Mouse (Mus musculus): ENCODE results near the gene Tmsb4x.

Gene Tmsb4x

GRCm38 (mm10) chrX:167208978-167209754, at the start of gene Tmsb4x:
TSS of gene Tmsb4x (minus strand) at chrX:167209315.
- DNase-seq = peak; percentile 77

GRCm38 (mm10) chrX:167241736-167242135, 32.6 kb upstream of the Tmsb4x start:
- DNase-seq = no peak

DNA sequence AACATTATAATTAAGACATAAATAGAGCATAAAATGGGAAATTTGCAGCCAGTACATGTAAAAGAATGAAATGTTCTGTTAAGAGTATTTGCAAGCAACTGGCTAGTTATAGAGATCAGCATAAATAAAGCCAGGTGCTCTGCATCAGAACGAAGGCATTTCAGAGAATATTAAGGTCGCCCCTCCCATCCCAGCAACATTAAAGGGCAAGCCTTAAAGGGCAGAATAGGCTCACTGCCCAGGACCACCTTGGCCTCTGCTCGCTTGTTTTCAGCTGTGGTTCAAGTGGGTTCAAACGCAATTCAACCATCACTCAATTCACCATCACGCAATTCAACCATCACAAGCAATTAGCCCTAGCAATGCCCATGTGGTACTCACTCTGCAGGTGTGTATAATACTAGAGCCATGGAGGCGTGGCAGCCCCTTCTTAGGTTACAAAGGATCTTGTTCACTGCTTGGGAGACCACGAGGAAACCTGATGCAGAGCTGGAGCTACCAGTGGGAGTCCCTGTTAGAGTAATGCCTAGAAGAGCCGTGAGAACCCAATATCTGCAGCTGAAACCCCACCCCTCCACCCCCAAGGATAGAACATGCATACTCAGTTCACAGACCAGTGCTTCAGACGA, 30.3 kb upstream of the Tmsb4x start:
- no peak for DNase-seq

- peak; percentile 80 for DNase-seq
These were observed 24.1 kb upstream of the Tmsb4x start for GRCm38 (mm10) chrX:167233104-167233687.

GRCm38 (mm10) chrX:167231150-167231549, 22.0 kb upstream of the Tmsb4x start:
- no peak for DNase-seq

- DNase-seq = no peak
These were observed 20.7 kb upstream of the Tmsb4x start for GRCm38 (mm10) chrX:167229819-167230218.

DNA sequence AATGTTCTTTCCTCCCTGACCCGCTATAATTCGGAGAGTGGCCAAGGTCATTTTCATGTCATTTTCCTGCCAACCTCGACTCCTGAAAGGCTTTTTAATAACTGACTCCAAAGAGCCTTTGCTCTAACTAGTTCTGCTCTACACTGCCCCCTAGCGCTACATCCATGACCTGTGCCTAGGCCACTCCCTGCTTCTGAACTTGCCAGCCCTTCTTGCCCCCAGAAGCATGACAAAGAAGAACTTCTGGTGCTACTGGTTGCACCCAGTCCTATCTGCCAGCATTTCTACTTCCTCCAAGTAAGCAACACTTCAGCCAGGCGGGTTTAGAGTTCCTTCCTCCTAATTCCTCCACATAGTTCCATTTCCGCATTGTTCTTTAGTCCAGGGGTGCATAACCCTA, 20.1 kb upstream of the Tmsb4x start:
- peak; percentile 35 for DNase-seq

GRCm38 (mm10) chrX:167227756-167228155, 18.6 kb upstream of the Tmsb4x start:
- no peak for DNase-seq

DNA sequence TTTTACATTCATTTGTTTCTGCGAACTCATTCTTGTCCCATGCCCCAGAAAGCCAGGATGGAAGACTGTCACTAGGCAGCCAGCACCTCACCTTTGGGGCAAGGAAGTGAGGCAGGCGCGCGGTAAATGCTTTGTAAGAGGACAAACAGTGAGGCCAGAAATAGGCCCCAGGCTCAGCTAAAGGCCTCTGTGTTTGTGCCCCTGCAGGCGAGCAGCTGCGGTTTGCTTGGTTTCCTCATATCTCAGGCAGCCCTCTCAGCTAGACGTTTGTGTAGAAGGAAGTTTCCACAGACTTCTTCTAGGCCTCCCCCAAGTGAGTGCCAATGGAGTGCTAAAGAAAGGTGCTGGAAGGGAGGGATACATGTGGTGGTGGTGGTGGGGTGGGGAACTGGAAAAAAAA, 18.0 kb upstream of the Tmsb4x start:
- DNase-seq = no peak

DNA sequence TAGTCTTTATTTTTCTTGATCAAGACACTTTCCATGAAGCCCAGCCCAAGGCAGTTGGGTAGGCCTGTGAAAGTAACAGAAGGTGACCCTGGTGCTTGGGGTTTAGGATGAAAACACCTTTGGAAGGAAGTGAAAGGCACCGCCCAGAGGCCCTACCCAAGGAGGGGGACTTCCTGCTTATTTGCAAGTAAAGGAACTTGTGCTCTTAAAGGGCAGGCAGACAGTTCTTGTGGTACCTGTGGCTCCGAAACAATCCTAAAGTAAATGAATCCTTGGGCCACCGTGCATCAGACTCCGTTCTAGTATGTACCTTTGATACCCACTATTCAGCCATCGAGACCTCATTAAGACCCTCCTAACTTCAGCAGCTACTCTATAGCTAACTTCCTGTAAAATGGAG, 17.5 kb upstream of the Tmsb4x start:
- no peak for DNase-seq

- peak; percentile 28 for DNase-seq
These were observed 3.6 kb upstream of the Tmsb4x start for GRCm38 (mm10) chrX:167212707-167213106.

DNA sequence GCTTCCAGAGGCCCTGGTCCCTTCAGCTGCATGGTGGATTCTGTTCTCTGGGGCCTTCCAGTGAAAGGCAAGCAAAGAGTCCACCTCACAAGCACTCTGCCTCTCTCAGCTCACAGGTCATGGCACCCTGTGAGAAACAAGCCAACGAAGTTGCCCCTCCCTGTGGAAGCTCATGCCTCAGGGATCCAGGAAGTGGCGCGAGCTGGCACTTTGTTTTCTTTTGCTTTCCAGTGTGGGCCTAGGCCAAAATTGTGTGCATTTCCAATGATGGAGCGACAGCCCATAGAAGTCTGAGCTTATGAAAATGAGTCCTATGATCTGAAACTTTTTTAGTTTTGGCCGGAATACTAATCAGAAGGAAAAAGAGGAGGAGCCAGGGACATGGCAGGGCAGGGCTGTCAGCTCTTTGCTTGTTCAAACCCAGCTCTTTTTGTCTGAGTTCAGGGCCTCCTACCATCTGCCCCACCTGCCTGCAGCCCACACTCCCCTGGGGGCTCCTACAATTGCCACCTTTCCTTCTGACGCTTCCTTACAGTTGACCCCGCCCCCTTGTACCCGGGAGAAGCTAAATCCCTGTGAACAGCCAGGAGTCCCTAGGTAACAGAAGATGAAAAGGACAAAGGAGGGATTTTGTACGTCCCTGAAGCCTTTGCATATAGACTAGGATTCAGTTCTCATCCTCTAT, 2.9 kb upstream of the Tmsb4x start:
- DNase-seq = no peak

DNA sequence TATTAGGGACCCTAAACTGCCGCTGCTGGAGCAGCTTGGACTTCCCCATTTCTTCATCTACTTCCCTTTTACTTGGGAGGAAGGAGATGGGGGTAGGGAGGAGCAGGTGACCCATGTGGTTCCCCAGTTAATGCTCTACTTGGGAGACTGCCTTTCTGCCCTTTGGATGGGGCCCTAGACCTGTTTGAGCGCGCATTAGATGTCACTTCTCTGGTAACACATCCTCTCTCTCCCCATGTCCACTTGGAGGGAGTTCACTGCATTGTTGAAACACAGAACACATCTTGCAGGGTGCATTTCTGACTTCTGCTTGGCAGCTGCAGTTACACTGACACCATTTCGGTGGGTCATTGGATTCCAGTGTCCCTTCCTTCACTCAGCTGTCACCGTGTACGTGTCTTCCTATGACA, 1.2 kb upstream of the Tmsb4x start:
- no peak for DNase-seq

DNA sequence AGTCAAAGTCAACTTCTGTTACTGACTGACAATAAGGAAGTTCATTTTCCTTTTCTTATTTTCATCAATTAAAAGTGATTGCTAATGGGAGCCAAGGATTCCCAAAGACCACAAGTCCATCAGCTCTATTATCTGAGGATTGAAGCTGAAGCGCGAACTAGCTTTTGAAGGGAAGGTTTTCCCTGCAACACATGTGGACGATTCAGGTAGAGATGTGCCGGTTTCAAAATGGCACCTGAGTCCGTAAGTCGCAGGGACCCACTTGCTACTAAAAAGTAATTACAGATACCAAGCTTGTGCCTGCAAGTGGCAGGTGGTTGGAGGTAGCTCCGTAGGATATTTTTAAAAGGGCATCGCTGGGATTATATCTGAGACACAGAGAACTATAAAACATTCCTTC, 713 bp upstream of the Tmsb4x start:
- DNase-seq = no peak

DNA sequence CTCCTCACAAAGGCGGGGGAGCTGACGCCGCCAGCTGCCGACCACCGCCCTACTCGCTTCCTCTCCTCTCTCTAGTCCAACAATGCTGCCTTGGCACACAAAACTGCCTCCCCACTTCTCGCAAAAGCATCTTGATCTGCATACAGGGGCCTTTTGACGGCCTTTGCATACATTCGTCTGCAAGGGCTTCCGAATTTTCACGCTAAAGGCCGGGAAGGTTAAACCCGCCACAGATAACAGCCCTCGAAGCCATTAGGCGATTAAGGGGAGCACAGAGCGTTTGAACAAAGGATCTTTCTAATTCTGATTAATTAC, 652 bp downstream of the Tmsb4x start:
- DNase-seq = peak; percentile 36

DNA sequence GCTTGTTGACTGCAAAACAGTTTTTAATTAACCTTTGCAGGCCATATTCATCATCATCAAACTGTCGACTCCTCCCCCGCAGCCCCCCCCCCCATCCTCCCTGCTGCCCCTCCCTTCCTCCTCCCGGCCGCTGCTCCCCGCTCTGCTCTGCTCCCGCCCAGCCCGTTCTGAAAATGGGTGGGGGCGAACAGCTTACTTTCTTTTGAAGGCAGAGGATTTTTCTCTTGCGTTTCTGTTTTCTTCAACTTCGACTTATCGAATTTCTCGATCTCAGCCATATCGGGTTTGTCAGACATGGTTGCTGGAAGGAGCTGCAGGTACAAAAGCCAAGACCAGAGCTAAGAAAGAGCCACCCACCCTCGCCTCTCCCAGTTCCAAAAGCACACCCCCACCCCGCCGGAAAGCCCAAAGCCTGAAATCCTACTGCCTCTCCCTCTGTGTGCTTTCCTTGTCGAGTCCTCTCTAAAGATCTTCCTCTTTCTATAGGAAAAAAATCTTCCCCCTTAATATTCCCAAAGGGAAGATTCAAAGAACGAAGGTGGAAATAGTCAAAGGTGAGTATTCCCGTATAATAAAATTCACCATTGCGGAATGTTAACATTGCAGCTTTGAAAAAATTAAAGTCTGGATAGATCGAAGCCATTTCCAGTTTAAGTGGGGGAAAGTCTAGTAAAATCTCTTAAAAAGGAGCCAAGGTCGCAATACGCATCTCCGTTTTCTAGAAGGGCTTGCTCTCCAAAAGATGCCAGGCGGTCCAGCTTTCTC, 1.2 kb downstream of the Tmsb4x start:
- DNase-seq = peak; percentile 34

DNA sequence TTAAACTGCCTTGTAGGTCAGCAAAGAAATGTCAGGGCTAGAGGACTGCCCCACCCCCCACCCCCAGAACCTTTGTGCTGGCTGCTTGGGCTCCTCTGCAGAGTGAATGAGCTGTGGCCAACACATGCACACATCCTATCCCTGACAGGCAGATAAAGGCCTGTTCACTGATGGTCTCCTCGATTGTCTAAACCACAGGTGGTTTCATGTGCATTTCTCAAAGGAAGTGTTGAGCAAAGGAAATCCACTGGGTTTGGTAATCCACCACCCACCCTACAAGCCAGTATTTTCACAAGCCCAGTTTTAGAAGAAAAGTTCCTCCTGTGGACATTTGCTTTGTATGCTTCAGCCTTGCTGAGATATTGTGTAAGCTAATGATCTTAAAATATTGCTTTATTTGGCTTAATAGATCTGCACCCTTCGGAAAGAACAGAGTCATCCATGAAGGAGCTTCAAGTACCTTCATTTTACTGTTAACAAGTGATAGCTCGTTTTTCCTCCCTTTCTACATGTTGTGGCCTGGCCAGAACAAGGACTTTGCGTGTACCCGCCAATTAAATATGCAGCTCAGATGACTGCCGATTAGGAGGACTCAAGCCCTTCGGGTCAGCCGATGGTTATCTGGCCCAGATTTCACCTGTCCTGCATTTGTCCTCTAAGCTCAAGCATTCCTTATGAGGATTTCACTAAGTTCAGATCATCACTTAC, 3.1 kb downstream of the Tmsb4x start:
- DNase-seq = no peak

DNA sequence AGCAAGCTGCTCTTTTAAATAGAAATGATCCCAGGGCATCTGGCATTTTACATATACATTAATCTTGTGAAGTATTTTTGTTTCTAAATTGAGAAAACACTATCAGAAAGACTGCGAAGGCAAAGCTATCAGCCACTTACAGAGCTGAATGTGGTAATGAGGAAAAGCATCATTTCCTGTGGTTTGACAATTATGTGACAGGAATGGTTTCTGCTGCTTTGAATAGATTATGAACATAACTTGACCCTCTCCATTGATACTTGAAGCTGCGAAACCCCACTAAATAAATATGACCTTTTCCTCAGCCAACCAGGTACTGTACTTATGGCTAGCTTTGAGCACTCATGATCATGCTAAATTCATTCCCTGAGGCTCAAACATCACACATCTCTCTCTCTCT, 7.8 kb downstream of the Tmsb4x start:
- no peak for DNase-seq

- DNase-seq = no peak
These were observed 13.9 kb downstream of the Tmsb4x start for GRCm38 (mm10) chrX:167195228-167195649.

GRCm38 (mm10) chrX:167186306-167186705, 22.8 kb downstream of the Tmsb4x start:
- DNase-seq = no peak

- DNase-seq = no peak
These were observed 25.6 kb downstream of the Tmsb4x start for GRCm38 (mm10) chrX:167183535-167183934.

GRCm38 (mm10) chrX:167182411-167182810, 26.7 kb downstream of the Tmsb4x start:
- DNase-seq = no peak
